Mouse (Mus musculus) ES-E14 (cell line): ENCODE results near the gene Skida1.

Source experiments
- CHD2 ChIP-seq: IDR thresholded peaks from 2 replicates; pipeline ENCODE4 v1.6.1; 2014; ENCODE audit warnings: mild to moderate bottlenecking, low read depth, low read length, inconsistent platforms
- HCFC1 ChIP-seq: IDR thresholded peaks from 2 replicates; pipeline ENCODE4 v1.6.1; 2012; ENCODE audit warnings: low read length, inconsistent platforms, borderline replicate concordance; ENCODE audit not compliant: insufficient read depth
- MAFK ChIP-seq: IDR thresholded peaks from 2 replicates; pipeline ENCODE4 v1.6.1; 2014; ENCODE audit warnings: mild to moderate bottlenecking, low read depth, low read length, inconsistent platforms; ENCODE audit not compliant: insufficient read depth
- ZC3H11A ChIP-seq: IDR thresholded peaks from 2 replicates; pipeline ENCODE4 v1.6.1; 2012; ENCODE audit warnings: low read depth, mild to moderate bottlenecking, inconsistent platforms, low read length, borderline replicate concordance
- ZNF384 ChIP-seq: IDR thresholded peaks from 2 replicates; pipeline ENCODE4 v1.6.1; 2012; ENCODE audit warnings: low read depth, low read length, inconsistent platforms

- no peak for TF ChIP-seq ZC3H11A
- TF ChIP-seq HCFC1 = no peak
- TF ChIP-seq CHD2 = no peak
- TF ChIP-seq ZNF384 = no peak
- no peak for TF ChIP-seq MAFK
Observed at GRCm38 (mm10) chr2:18004286-18004685, 44.6 kb downstream of the Skida1 start.
